Mouse (Mus musculus): ENCODE data around the gene Plekhm1.
A peak's percentile ranks its signal among the peaks of the same experiment; 100 is the strongest.

The Plekhm1 gene

DNA sequence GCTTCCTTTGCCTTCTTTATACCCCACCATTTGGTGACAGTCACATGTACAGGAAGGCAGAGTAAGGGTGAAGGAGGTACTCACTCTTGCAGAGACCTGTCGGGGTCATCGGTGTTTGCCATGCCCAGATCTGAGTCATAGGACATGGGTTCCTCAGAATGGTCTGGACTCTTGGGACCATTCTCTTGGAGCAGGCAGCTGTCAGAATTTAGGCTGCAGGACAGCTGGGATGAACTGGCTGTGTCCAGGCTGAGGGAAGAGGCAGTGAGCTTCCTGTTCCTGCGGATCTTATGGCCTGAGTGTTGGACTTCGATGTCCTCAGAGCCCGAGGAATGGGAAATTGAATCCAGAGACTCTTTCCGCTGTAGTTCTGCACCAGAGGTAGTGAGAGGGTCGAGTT lies 17.9 kb downstream of the Plekhm1 start:
- no peak for DNase-seq (ENCODE audit: low read depth)

DNA sequence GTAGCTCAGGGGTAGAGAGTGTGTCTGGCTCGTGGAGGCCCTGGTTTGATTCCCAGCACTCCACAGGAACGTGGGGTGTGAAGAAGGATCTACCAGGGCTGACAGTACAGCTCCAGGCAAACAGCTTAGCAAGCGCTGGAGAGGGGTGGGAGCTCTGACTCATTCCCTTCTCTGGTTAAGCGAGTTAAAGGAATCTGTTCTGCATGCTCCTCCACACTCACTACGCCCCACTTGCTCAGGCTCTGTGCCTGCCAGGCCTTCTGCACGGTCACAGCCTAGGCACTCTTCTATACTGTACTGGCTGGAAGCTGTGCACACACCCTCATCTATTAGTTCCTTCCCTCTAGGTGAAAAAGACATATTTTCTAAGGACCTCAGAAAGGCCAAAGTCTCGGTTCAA lies 18.5 kb downstream of the Plekhm1 start:
- no peak for DNase-seq (ENCODE audit: low read depth)

DNA sequence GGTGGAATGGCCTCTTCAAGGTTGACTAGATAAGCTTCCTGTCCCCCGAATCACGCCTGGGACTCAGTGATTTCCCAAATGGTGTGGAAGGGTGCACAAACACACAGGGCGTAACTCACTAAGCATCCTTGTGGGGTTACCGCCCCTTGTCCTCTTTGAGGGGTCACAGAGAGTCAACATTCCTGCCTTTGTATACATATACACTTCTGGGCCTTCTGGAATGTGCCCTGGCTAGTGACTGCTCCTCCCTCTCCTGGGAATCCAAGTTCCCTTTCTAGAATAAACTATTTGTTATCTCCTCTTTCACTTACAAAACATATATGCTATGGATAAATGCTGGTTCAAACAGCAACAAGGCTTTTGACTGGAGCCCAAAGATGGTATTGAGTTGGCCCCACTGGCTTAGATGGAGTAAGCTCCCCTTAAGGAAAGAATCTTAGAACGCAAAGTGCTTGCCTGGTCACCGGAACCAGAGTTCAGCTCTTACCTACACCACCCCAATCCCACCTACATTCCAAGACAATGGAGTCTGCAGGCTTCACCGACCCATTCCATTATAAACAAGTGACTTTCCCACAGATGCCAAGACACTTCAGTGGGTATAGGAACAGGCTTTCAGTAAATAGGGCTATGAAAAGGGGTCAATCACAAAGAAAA lies 24.5 kb downstream of the Plekhm1 start:
- no peak for DNase-seq (ENCODE audit: low read depth)

DNA sequence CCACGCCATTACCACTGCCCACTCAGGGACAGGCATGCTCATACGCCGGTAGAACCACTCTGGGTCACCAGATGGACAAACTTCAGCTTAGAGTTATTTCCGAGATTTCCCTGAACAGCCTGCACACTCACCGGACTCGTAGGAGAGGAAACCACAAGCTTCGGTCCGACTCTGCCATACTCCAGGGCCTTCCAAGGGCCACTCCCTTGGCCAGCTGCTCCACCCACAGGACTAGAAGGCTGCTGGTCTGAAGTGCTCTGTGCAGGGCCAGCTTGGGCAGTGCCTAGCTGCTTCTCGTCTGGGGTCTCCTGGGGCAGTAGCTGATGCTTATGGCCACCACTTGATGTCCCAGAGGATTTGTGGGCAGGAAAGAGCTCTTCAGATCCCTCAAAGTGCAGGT lies 25.7 kb downstream of the Plekhm1 start:
- no peak for DNase-seq (ENCODE audit: low read depth)

DNA sequence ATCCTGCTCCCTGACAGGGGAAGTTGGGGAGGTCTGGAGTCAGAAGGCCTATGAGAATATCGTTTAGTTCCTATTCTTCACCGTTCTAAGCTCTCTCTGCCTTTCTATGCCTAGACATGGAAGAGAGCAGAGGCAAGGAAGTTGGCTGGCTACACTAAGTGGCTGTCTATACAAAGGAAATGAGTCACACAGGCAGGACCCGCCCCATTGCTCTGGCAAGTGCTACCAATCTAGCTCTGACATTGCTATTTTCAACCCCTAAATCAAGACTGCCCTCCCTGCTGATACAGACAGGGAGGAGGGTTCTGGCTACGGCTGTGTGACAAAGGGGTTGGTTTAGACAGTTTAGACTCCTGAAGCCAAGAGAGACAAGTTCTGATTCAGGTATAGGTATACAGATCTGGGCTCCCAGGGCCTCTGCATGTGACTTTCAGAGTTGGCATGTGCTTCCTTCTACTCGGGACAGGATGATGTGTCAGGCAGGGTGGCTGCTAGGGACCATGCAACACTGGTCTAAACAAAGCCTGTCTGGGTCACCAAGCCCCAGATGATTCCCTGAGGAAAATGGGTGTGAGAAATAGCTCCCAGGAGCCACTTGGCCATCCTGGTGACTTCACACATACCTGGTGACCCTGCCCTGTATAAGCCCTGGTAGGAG lies 30.4 kb downstream of the Plekhm1 start:
- peak; percentile 68 for DNase-seq (ENCODE audit: low read depth)

DNA sequence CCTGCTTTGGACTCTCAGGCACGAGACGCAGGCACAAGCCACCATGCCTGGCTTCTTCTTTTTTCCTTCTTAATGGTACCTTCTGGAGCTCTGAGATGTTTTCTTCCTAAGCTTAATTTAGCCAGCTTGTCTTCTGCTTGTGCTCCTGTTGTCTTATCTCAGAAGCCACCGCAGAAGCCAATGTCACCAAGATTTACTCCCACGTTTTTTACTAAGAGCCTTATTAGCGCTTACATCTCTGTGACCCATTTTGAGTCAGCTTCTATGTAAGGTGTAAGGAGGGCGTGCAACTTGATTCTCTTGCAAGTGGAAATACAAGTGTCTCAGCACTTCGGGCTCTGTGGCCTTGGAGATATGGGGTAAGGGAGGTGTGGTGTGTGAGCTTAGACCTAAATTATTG lies 31.0 kb downstream of the Plekhm1 start:
- no peak for DNase-seq (ENCODE audit: low read depth)

DNA sequence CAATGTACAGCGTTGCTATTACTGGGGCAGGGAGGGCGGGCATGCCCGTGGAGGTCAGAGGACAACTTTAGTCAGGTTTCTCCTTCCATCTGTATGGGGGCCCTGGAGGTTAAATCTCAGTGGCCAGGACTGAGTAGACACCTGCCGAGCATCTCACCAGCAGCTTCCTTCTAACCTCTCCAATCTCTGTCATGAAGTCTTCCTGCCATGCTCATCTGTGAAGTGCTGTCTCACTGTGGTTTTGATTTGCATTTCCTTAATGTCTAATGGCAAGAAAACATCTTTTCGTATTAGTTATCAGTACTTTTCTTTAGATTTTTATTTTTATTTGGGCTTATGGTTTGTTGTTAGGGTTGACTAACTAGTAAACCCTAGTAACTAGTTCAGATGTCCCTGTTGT lies 32.0 kb downstream of the Plekhm1 start:
- DNase-seq (ENCODE audit: low read depth), result no peak

DNA sequence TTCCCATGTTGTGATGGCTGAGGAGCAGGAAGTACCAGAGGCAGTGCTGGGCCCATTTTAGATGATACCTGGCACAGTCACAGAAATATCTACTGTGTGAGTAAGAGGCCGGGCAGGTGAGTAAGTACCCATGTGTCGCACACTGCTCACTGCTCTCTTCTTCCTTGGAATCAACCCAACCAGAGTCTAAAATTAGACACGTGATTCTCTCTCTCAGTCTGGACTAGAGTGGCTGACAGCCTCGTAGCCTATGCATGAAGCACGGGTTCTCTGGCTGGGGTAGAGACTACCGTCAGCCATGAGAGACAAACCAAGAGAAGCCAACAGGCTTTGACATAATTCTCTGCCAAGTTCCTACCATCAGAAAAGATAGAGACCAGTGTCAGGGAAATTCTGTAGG lies 34.1 kb downstream of the Plekhm1 start:
- DNase-seq (ENCODE audit: low read depth), result no peak

DNA sequence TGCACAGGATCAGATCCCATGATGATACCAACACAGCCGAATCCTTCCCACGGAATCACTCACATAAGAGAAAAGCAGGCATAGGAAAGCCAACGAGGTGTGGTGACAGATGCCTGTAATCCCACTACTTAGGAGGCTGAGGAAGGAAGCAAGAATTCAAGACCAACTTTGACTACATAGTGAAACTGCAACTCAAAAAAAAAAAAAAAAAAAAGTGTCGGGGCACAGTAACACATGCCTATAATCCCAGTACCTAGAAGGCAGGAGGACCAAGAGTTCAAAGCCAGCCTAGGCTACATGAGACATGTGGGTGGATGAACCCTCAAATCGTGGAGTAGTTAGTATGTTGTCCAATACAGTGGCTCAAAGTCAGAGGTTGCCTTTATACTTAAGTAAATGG lies 36.7 kb downstream of the Plekhm1 start:
- DNase-seq (ENCODE audit: low read depth), result no peak

DNA sequence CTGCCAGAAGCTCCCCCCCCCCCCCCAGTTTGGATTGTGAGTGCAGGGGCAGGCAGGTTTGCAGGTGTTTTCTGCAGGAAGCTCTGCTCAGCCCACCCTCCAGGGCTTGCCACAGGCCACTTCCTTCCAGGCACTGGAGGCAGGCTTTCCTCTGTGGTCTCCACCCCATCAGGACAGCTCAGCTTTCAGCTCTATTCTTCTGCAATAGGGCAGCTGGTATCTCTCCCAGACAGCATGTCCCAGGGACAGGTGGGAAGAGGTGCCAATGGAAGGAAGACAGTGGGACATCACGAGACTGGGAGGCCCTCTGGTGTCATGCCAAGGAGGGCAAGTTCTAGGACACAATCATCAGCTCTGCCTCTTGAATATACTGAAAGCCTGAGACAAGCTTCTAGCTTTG lies 37.2 kb downstream of the Plekhm1 start:
- peak; percentile 53 for DNase-seq (ENCODE audit: low read depth)

DNA sequence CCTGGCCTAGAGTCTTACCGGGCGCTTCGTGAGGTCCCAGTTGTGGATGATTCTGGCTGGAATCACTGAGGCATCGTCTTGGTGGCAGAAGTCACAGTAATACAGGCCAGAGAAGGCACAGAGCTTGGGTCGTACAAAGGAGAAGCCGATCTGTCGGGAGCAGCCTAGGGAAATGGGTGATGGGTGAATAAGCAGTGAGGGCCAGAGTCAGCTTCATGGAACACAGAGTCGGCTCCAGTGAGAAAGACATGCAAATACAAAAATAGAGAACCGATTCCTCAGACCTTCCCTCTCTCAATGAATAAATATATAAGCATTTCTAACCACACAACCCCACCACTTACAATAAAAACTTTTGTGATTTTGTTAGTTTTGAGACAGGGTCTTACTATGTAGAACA lies 38.6 kb downstream of the Plekhm1 start:
- no peak for DNase-seq (ENCODE audit: low read depth)

DNA sequence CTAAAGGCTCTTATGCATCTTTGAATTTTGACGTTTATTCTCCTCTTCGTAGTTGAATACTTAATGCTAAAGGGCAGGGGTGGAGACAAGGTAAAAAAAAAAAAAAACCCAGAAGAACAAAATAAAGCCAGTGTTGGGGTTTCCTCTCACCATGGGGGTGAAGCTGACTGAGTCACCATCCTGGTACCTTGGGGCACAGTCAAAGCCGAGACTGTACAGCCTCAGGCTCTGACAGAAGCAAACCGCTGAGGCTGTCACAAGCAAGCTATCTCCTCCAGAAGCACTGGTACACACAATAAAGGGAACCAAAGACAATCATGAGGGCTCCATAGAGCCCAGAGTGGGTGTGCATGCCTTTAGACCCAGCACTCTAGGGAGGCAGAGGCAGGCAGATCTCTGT lies 39.9 kb downstream of the Plekhm1 start:
- peak; percentile 28 for DNase-seq (ENCODE audit: low read depth)

DNA sequence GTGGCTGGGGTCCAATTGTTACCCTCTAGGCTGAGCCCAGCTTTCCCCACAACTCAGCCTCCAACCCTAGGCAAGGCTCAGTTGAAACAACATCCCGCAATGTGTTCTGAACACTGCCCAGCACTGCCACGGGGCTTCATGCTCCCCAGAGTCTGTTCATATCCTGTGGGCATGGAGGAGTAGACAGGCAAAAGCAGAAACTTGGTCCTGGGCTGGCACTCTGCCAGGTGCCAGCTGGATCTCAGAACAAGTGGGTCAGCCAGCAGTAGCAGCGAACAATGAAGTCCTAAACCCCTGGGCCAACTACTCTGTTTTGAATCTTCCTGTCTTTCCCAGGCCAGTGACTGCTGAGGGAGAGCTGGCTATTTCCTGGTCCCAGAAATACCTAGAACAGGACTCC lies 40.4 kb downstream of the Plekhm1 start:
- no peak for DNase-seq (ENCODE audit: low read depth)

DNA sequence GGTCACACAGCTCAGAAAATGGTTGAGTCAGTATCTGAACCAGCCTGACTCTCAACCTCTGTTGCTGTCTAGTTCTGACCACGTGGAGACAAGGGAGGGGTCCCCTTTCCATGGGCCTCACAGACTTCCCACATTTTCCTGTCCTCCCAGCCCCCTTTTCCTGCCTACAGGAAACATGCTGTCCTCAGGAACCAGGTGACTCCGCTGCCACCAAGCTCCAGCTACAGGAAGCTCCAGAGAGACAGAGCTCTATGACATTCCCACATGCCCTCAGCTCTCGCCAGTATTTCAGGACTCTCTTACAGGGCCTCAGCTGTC lies 41.3 kb downstream of the Plekhm1 start:
- no peak for DNase-seq (ENCODE audit: low read depth)

DNA sequence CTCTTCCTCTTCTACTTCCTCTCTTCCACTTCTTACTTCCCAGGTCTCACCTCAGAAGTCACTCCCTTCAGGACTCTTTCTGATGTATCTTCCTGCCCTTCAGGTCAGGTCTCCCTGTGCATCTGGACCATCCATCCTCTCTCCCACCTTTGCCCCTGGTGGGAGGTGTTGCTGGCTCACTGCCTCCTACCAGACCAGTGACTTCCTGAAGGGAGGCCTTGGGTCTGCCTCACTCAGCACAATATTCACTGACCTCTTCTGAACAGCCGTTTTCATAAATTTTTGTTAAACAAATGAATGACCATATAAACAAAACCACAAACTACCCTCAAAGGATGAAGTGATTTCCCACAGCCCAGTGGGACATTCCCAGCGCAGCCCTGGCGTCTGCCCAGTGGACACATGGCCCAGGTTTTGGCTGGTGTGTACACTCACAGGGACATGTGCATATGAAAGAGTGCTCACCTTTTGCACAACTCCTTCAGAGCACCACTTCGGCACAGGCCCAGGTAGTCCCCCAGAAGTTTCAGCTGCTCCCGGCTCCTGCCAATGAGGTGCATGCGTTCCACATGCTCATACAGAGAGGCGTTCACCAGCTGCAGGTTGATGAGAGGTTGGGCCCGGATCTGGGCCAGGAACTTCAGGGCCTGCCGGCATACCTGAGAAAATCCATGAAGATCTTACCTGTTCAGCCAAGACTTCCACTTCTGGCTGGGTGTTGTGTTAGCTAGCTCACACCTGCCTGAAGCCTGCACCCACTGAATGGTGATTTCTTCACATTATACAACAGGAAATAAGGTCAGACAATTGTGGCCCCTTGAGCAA lies 41.9 kb downstream of the Plekhm1 start:
- no peak for DNase-seq (ENCODE audit: low read depth)

DNA sequence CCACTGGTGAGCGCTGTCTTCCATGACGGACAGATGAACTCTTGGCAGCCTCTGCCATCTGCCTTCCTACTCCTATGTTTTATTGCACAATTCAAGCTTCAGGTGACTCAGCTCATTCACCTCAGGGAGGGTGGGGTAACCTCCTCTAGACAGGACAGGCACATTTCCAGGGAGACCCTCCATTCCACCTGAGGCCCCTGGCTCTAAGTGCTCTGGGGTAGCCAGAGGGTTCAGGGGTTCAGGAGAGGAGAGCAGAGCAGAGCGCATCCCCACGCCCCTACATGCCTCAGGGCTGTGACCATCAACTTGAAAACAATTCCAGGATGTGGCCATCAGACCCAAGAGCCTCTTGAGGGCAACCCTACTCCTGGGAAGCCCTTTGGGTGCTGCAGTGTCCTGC lies 47.0 kb downstream of the Plekhm1 start:
- DNase-seq (ENCODE audit: low read depth), result no peak

DNA sequence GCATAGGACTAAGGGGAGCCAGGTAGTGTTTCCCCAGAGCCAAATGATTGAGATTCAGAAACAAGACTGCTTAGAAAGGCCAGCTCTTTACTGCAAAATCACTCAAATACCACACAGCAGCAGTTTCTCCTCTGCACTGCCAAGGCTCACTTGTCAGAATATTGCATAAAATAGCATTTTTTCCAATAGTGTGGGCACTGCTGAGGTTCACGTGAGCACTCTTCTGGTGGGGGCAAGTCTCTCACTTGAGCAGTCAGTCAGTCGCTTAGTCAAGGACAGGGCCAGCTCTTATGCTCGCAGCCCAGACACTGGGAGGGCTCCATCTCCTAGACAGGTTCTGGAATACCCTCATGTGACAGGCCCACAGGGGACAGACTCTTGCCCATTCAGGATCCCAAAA lies 47.5 kb downstream of the Plekhm1 start:
- DNase-seq (ENCODE audit: low read depth), result no peak

DNA sequence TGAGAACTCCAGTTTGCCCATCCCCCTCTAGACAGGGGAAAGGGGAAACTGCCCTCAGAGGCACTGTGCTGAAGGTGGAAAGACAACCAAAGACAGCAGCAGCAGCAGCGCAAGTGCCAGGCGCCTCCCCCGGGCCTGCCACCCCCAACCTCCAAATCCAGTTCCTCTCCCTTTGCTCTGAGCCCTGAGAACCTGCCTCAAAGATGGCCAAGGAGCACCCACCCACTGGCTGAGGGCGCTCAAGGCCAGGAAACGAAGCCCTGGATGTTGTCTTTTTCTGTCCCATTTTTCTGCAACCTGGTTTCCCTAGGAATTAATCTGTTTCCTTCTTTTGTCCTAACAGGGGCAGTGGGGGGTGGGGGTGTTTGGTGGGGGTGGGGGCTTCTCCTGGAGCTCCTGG lies 48.2 kb downstream of the Plekhm1 start:
- DNase-seq (ENCODE audit: low read depth), result no peak

DNA sequence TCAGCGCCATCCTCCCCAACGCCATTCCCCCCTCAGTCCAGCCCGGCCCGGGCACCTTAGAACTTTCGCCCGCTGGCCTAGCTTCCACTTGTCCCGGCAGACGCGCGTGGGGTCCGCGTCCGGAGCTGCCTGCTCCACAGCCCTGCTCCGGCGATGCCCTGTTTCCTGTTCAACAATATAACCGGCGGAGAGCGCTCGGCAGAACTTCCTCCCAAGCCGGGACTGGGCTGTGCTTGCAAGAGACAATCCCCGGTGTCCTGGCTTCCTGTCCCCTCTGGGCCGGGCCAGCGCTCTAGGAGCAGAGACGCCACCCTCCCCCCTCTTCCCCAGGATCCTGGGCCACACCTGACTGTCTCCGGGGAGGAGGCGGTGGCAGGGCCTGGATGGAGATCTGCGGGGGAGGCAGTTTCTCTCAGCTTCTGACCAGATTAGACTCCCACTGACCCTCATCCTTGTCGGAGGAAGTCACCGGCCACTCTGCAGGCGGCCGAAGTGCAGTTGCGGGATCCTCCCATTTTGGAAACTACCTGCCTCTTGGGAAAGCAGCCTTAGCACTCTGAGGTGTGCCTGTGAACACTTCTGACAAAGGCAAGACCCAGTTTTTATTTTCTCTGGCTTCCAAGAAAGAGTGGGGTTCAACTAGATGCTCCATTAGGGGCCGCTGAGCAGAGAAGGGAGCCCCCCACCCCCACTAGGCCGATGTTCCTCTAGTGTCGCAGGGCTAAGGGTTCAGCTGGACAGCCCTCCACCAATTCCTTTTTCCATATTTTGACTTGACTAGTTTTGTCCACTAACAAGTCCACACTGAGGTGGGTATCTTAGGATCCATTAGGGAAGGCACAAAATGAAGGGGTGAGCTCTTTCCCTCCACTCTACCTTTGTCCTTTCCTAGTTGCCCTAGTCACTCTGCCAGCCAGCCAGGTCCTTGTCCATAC lies 49.0 kb downstream of the Plekhm1 start, which contains the start of gene Arhgap27:
TSS of gene Arhgap27 (minus strand) at position 479 of the 935 bp plus-strand sequence.
- DNase-seq (ENCODE audit: low read depth), result peak; percentile 66

DNA sequence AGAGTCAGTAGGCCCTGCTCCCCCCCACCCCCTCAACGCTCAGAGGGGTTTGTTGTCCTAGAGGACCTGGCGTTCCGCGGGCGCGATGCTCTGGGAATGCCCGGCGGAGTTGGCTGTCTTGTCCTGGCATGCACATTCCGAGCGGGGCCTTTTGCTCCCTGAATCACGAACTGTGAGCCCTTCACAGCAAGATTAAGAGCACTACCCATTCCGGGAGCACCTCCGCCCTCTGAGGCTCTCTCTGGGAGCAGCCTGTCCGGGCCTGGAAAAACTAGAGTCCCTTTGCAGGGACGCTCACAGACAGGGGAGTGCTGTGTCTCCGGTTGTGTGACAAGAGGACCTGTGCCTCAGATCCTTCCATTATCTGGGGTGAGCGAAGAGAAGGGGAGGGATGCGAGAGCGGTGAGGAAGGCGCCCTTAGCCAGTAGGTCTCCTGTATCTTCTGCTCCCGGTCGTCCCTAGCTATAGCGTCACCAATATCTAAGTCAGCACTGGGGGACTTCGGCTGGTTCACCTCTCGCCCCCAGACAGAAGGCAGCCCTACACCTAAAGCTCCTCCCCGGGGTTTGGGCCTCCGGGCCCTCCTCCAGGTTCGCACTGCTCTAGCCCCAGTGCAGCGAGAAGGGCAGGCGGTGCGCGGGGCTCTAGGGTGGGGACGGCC lies 49.8 kb downstream of the Plekhm1 start:
- DNase-seq (ENCODE audit: low read depth), result peak; percentile 44

DNA sequence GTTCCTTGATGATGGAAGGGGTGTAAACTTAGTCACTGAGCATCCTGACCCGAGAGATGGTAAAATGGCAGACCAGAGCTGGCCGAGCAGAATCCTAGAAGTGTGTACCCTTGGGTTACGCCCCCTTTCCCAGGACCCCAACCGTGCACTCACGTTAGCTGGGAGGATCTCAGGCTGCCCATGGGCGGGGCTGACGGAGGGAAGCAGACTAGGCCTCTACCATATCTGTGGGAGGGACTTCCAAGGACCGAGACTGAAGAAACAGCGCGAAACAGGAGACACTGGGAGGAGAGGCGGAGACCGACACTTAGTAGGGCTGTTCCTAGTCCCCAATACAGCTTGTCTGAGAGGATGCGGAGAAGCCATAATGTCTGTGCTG lies 50.4 kb downstream of the Plekhm1 start:
- DNase-seq (ENCODE audit: low read depth), result peak; percentile 40

Measured in naive thymus-derived CD4-positive, alpha-beta T cell, adult 2 months (primary cell).